Mouse (Mus musculus) cerebellum, adult 18-20 months (tissue): Measurements from ENCODE around the gene Spdef.

ENCODE experiments used
- DNase-seq, 2 experiments: peaks; one replicate each; pipeline ENCODE4 v3.0.0; 2021

Spdef gene

GRCm38 (mm10) chr17:27675453-27675852 is 53.3 kb downstream of the Spdef start:
- DNase-seq = peak; percentile 50 to 54

- peak in 1 of 2 experiments; percentile 51 for DNase-seq
These were observed 54.8 kb downstream of the Spdef start for GRCm38 (mm10) chr17:27673945-27674344.

- no peak for DNase-seq
These were observed 57.0 kb downstream of the Spdef start for GRCm38 (mm10) chr17:27671720-27672119.
